Mouse (Mus musculus) heart, postnatal 25 days (tissue): ENCODE data around the gene Tlnrd1. TPM values are rescaled to one million over a fixed set of nuclear protein-coding genes. Genes with fewer than 3 reads are reported as not detected.

Source experiments
- DNase-seq: peaks from one replicate; pipeline ENCODE4 v3.0.0; 2022; ENCODE audit warnings: low spot score
- intact Hi-C: fragments of 180-260 bp; cut with DNase I; formaldehyde crosslinking; loops from one replicate; pipeline ENCODE4 v1.15.1; 2025
- total RNA-seq, 2 experiments: library from RNA; stranded (reverse); gene quantifications; 2 replicates each; pipeline ENCODE4 v1.2.3; 2021

Tlnrd1 gene
- total RNA-seq, 2 experiments from 2014 or later: 8.1 to 9.1 TPM

- intact Hi-C loops: loop anchor here (5.0 to 10.0 kb wide), 2 partner anchors 219 to 1022 kb away; partner anchors contain the start of gene Mex3b
- DNase-seq: no peak
Measured at GRCm38 (mm10) chr7:83886366-83887129, 2.4 kb upstream of the Tlnrd1 start.

GRCm38 (mm10) chr7:83885835-83886234 lies 1.7 kb upstream of the Tlnrd1 start:
- intact Hi-C loops: loop anchor here (5.0 to 10.0 kb wide), 2 partner anchors 219 to 1021 kb away; partner anchors contain the start of gene Mex3b
- no peak for DNase-seq

GRCm38 (mm10) chr7:83884921-83885532 lies 922 bp upstream of the Tlnrd1 start:
- intact Hi-C loops: loop anchor here (5.0 to 10.0 kb wide), 3 partner anchors 218 to 1020 kb away; partner anchors contain the start of gene Mex3b
- DNase-seq: no peak

GRCm38 (mm10) chr7:83883276-83884020 lies 657 bp downstream of the Tlnrd1 start:
- intact Hi-C loops: loop anchor here (1.0 to 10.0 kb wide), 3 partner anchors 73 to 1019 kb away; partner anchors contain the start of gene Mex3b
- peak; percentile 70 for DNase-seq

- intact Hi-C loops: loop anchor here (1.0 to 10.0 kb wide), 3 partner anchors 72 to 1018 kb away; partner anchors contain the start of gene Mex3b
Measured at GRCm38 (mm10) chr7:83882633-83883275, 1.4 kb downstream of the Tlnrd1 start.

GRCm38 (mm10) chr7:83882150-83882632 lies 1.9 kb downstream of the Tlnrd1 start:
- DNase-seq: peak; percentile 21
- intact Hi-C loops: loop anchor here (5.0 to 10.0 kb wide), 2 partner anchors 315 to 1017 kb away; partner anchors contain the start of gene Mex3b

More at GRCm38 (mm10) chr7:83882633-83883275, 1.4 kb downstream of the Tlnrd1 start:
- DNase-seq: peak; percentile 49

- DNase-seq: no peak
- intact Hi-C loops: no loop called here
Measured at GRCm38 (mm10) chr7:83878676-83879448, 5.2 kb downstream of the Tlnrd1 start.

GRCm38 (mm10) chr7:83877088-83877487 lies 7.0 kb downstream of the Tlnrd1 start:
- DNase-seq: no peak
- intact Hi-C loops: no loop called here

GRCm38 (mm10) chr7:83869839-83870543 lies 14.1 kb downstream of the Tlnrd1 start:
- intact Hi-C loops: no loop called here
- no peak for DNase-seq

- intact Hi-C loops: no loop called here
- DNase-seq: no peak
Measured at GRCm38 (mm10) chr7:83868200-83868599, 15.9 kb downstream of the Tlnrd1 start.

- no peak for DNase-seq
- intact Hi-C loops: no loop called here
Measured at GRCm38 (mm10) chr7:83863554-83863953, 20.6 kb downstream of the Tlnrd1 start.

- intact Hi-C loops: no loop called here
- peak; percentile 69 for DNase-seq
Measured at GRCm38 (mm10) chr7:83859378-83860083, 24.6 kb downstream of the Tlnrd1 start.

GRCm38 (mm10) chr7:83857921-83858320 lies 26.2 kb downstream of the Tlnrd1 start:
- no peak for DNase-seq
- intact Hi-C loops: no loop called here

GRCm38 (mm10) chr7:83857208-83857488 lies 27.0 kb downstream of the Tlnrd1 start:
- intact Hi-C loops: no loop called here
- DNase-seq: no peak

- peak; percentile 12 for DNase-seq
- intact Hi-C loops: no loop called here
Measured at GRCm38 (mm10) chr7:83856353-83857207, 27.5 kb downstream of the Tlnrd1 start.

- intact Hi-C loops: no loop called here
- no peak for DNase-seq
Measured at GRCm38 (mm10) chr7:83855203-83855602, 28.9 kb downstream of the Tlnrd1 start.
